Mouse (Mus musculus): ENCODE data around the gene Mef2b. TPM values are rescaled to one million over a fixed set of nuclear protein-coding genes. Genes with fewer than 3 reads are reported as not detected.

Gene Mef2b
- total RNA-seq (2023), result 2.4 to 4.5 TPM (median 4.0 TPM) in 4 replicates

DNA sequence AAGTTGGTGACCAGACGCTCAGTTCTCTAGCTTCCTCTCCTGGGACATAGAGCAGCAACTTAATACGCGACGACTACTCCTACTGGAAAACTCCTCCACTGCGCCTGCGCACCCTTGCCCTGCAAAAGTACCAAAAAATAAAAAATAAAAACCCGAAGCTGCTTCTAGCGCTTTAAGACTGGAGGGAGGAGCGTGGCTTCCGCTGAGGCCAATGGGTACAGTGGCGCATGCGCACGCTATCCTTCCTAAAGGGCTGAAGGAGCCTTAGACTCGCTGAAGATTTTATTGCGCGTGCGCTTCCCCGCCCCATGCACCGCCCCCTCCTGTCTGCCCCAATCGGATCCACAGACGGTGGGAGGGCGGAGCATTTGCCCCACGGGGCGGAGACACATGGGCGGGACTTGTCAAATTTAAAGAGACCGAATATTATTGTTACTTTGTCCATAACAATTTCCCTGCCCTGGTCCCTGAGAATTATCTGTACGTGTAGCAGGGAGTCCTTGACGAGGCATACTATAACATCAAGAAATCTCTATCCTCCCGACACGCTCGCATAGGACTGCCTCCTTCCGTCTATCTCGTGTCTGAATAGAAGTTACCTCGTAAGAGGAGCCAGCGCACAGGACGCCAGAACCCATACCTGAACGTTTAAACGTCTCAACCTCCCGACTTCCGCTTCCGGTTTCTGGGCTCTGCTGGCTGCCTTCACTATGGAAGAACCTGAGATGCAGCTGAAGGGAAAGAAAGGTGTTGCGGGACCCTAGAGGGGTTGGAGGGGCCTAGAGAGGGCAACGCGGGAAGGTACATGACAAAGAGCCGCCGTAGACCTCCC lies at the start of gene Mef2b, which contains the start of the genes Rfxank and Borcs8:
Gene Mef2b, plus strand, starts transcription at position 686 of the 832 bp plus-strand sequence.
Gene Rfxank, minus strand, starts transcription at position 129 of the 832 bp plus-strand sequence.
Gene Borcs8, plus strand, starts transcription at position 474 of the 832 bp plus-strand sequence.

DNA sequence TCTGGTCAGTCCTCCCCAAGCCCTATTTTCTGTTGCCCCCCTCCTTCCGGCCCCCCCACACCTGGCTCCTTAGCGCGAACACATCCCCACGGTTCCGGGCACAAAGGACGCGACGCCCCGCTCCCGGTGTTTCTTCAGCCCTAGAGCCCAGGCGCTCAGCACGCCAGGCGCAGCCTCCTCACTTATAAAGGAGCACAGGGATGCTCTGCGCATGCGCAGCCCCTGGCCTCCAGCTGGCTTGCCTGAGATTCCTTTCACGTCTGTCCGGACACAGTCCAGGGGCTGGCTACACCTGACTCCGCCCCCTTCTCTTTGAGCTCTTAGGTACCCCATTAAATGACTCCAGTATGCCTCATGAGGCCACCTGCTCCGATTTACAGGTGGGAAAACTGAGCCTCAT lies 18.8 kb upstream of the Mef2b start, which contains the start of gene Ncan:
Gene Ncan, minus strand, starts transcription at position 207 of the 400 bp plus-strand sequence.

DNA sequence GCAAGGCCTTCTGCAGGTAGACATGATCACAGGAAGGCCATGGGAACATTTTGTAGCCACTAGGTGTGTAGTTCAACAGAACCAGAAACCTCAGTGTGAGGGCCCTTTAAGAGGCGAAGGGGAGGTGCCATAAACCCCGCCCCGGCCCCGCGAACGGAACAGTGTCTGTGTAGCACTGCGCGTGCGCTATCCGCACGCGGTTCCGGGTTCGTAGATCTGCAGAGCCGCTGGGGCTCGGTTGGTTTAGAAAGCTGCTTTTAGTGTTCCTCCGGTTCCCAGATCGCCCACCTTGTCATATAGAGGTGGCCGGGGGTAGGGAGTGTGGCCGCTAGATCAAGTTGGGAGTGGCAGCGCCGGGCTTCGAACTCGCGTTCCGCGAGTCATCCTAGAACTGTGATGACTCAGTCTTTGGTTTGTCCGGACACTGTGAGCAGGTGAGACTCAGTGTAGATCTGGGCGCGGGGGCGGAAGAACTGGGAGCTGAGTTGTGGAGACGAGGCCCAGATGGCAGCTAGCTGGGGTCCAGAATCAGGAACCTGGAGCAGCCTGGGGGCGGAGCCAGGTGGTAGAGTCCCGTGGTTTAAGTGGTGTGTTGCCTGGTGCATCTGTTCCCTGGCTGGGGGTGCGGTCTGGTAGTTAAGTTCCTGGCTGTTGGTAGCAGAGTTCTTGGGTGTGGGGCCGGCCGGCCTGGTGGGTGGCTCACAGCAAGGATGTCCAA lies 8.2 kb upstream of the Mef2b start, which contains the start of gene Nr2c2ap:
Gene Nr2c2ap, plus strand, starts transcription at position 168 of the 718 bp plus-strand sequence.

DNA sequence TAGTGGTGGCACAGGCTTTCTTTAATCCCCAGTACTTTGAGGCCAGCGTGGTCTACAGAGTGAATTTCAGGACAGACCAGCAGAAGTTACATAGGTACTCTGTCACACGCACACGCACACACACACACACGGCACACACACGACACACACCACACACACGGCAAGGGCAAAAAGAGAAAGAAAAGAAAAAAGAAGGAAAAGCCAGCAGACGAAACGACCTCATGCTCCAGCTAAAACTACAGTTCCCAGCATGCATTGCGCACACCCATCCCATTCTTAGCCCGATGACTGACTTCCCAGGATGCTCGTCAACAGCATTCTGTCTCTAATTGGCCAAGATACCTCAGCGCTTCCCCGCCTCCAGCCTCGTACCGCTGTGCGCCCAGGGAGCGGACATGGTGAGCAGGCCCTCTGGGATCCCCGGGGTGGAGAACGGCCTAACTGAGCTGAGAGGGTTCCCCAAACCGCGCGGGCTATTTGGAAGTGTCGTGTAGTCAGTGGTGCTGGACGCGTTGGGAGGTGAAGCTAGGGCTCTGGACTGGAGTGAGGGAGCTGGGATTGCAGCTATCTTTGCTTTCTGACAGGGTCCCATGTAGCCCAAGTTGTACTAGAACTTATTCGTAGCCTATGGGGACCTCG lies 32.7 kb downstream of the Mef2b start, which contains the start of gene Tmem161a:
Gene Tmem161a, plus strand, starts transcription at position 314 of the 639 bp plus-strand sequence.

DNA sequence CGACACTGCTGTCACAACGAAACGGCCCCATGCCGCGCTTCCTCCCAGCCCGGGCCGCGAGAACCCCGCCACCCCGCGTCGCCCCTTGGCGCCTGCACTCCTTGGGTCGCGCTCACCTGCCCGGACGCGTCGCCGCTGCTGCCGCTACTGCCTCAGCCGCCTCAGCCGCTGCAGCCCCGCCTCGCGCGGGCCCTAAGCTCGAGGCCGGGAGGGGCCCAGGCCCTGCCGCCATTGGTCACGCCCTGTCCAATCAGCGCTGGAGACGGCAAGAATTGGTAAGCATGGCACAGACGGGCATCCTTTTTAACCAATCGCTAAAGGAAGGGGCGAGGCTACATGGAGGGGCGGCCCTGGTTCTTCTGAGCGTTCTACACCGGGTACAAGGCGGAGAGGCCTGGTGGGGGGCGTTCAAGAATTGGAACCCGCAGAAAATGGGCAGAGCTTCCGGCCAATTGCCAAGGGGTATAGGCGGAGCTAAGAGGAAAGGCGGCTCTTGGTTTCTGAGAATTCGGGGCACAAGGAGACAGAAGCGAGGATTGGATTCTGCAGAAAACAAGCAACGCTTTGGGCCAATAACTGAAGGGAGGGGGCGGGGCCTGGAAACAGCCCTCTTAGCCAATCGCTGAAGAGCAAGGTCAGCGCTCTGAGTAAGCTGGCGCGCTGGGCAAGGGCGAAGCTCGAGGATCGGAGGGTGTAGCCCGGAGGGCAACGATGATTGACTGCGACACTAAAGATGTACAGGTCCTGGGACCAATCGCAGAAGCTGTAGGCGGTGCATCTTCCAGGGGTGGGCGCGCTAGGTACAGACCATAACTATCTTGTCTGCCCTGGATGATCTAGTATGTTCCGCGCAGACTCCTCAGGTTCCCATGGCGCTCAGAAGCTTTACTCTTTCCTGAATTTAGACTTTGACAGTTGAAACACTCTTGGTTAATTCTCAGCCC lies 72.9 kb downstream of the Mef2b start, which contains the start of gene Slc25a42:
Gene Slc25a42, minus strand, starts transcription at position 194 of the 944 bp plus-strand sequence.

Other genes starting within 250 kb of the Mef2b start
- gene Tssk6, start 237.5 kb upstream of the Mef2b start, total RNA-seq (2023), result 0.46 to 1.8 TPM (median 0.86 TPM) in 4 replicates
- gene Ndufa13, start 237.2 kb upstream of the Mef2b start, total RNA-seq (2023), result 46.4 to 56.3 TPM (median 47.7 TPM) in 4 replicates
- gene Yjefn3, start 237.0 kb upstream of the Mef2b start, total RNA-seq (2023), result 0.97 TPM in 1 of 4 replicates, not detected in the others
- gene Gatad2a, start 143.3 kb upstream of the Mef2b start, total RNA-seq (2023), result 91.2 to 119 TPM (median 106 TPM) in 4 replicates
- gene Mau2, start 97.0 kb upstream of the Mef2b start, total RNA-seq (2023), result 120 to 135 TPM (median 124 TPM) in 4 replicates
- 41.7 to 48.8 TPM (median 46.5 TPM) in 4 replicates for gene Sugp1, start 96.9 kb upstream of the Mef2b start, total RNA-seq (2023)
- gene Tm6sf2, start 66.8 kb upstream of the Mef2b start, total RNA-seq (2023), result 0.41 to 0.42 TPM in 2 of 4 replicates, not detected in the others
- gene Hapln4, start 56.3 kb upstream of the Mef2b start, total RNA-seq (2023), result not detected in 4 replicates
- gene Ncan, start 18.8 kb upstream of the Mef2b start, total RNA-seq (2023), result 0.12 to 0.24 TPM (median 0.12 TPM) in 4 replicates
- 26.8 to 34.5 TPM (median 33.3 TPM) in 4 replicates for gene Nr2c2ap, start 8.4 kb upstream of the Mef2b start, total RNA-seq (2023)
- gene Rfxank, start 557 bp upstream of the Mef2b start, total RNA-seq (2023), result 29.2 to 34.9 TPM (median 32.5 TPM) in 4 replicates
- 47.1 to 58.2 TPM (median 52.7 TPM) in 4 replicates for gene Borcs8, start 212 bp upstream of the Mef2b start, total RNA-seq (2023)
- 43.7 to 57.9 TPM (median 47.4 TPM) in 4 replicates for gene Tmem161a, start 32.6 kb downstream of the Mef2b start, total RNA-seq (2023)
- 3.6 to 6.2 TPM (median 4.5 TPM) in 4 replicates for gene Slc25a42, start 72.6 kb downstream of the Mef2b start, total RNA-seq (2023)
- gene Sugp2, start 94.5 kb downstream of the Mef2b start, total RNA-seq (2023), result 65.9 to 70.7 TPM (median 67.1 TPM) in 4 replicates
- 7.2 to 11.5 TPM (median 10.0 TPM) in 4 replicates for gene Armc6, start 94.8 kb downstream of the Mef2b start, total RNA-seq (2023)
- gene Homer3, start 143.1 kb downstream of the Mef2b start, total RNA-seq (2023), result 6.2 to 9.0 TPM (median 6.9 TPM) in 4 replicates
- 67.5 to 86.5 TPM (median 76.3 TPM) in 4 replicates for gene Ddx49, start 162.8 kb downstream of the Mef2b start, total RNA-seq (2023)
- gene Cope, start 162.8 kb downstream of the Mef2b start, total RNA-seq (2023), result 94.5 to 110 TPM (median 108 TPM) in 4 replicates
- gene Cers1, start 176.1 kb downstream of the Mef2b start, total RNA-seq (2023), result not detected in 4 replicates
- not detected in 4 replicates for gene Gdf1, start 190.1 kb downstream of the Mef2b start, total RNA-seq (2023)
- gene Upf1, start 213.6 kb downstream of the Mef2b start, total RNA-seq (2023), result 68.7 to 78.5 TPM (median 70.9 TPM) in 4 replicates
- gene Comp, start 233.8 kb downstream of the Mef2b start, total RNA-seq (2023), result 0.48 TPM in 1 of 4 replicates, not detected in the others